Mouse (Mus musculus): ENCODE data around the gene Tmem179b. TPM values are rescaled to one million over a fixed set of nuclear protein-coding genes. Genes with fewer than 3 reads are reported as not detected.
A peak's percentile ranks its signal among the peaks of the same experiment; 100 is the strongest.

Gene Tmem179b
- polyA plus RNA-seq, 1 experiment from 2014 or later = 104 TPM

GRCm38 (mm10) chr19:8803879-8804660 lies 29.8 kb upstream of the Tmem179b start:
- Histone ChIP-seq H3K9me3 (replicated peaks) (no peaks in the 10 kb centered on the region), H3K9ac (no peak overlapping the region), H3K36me3 (peaks cover 42% of the 10 kb centered on the region), H3K4me3 (no peak overlapping the region), H3K4me2 (peak overlapping the region; percentile 81; the same call in 1 of the 2 replicates), H3K27me3 (replicated peaks) (no peaks in the 10 kb centered on the region), H3K27ac (peak overlapping the region; percentile 78), H3K4me1 (peaks cover 30% of the 10 kb centered on the region)
- ATAC-seq = no peak
- WGBS (ENCODE audit: insufficient replicate concordance) = 63% methylated on average over 11 of the region's 11 CpGs

GRCm38 (mm10) chr19:8803204-8803780 lies 29.0 kb upstream of the Tmem179b start:
- ATAC-seq = no peak
- peak overlapping the region; percentile 67 for H3K4me3 ChIP-seq
- WGBS (ENCODE audit: insufficient replicate concordance) = 65% methylated on average over 9 of the region's 9 CpGs
- H3K9me3 ChIP-seq (replicated peaks) = no peaks in the 10 kb centered on the region
- H3K27me3 ChIP-seq (replicated peaks) = no peaks in the 10 kb centered on the region
- peak overlapping the region; percentile 81 for H3K4me2 ChIP-seq
- peak overlapping the region; percentile 34 for H3K9ac ChIP-seq
- peaks cover 35% of the 10 kb centered on the region for H3K4me1 ChIP-seq
- peaks cover 34% of the 10 kb centered on the region for H3K36me3 ChIP-seq
- peak overlapping the region; percentile 78 for H3K27ac ChIP-seq

GRCm38 (mm10) chr19:8802130-8802821 lies 28.0 kb upstream of the Tmem179b start, which contains the start of gene Zbtb3:
Gene Zbtb3, plus strand, starts transcription at chr19:8802555.
- Histone ChIP-seq H3K27me3 (replicated peaks) (no peaks in the 10 kb centered on the region), H3K4me3 (peak within 1 kb of the TSS; percentile 67), H3K4me1 (peaks cover 41% of the 10 kb centered on the region), H3K27ac (peak within 1 kb of the TSS; percentile 83), H3K36me3 (peaks cover 24% of the 10 kb centered on the region), H3K4me2 (peak within 1 kb of the TSS; percentile 81), H3K9ac (peak within 1 kb of the TSS; percentile 68), H3K9me3 (replicated peaks) (no peaks in the 10 kb centered on the region)
- ATAC-seq = peak; percentile 96
- under 1% methylated on average over 30 of the region's 30 CpGs for WGBS (ENCODE audit: insufficient replicate concordance)

GRCm38 (mm10) chr19:8798947-8799315 lies 24.7 kb upstream of the Tmem179b start:
- Histone ChIP-seq H3K4me2 (peak overlapping the region; percentile 81), H3K27ac (no peak overlapping the region), H3K27me3 (replicated peaks) (no peaks in the 10 kb centered on the region), H3K9ac (peak overlapping the region; percentile 74; the same call in 1 of the 2 replicates), H3K4me1 (peaks cover 45% of the 10 kb centered on the region), H3K9me3 (replicated peaks) (no peaks in the 10 kb centered on the region), H3K36me3 (peaks cover 25% of the 10 kb centered on the region), H3K4me3 (peak overlapping the region; percentile 76)
- ATAC-seq = no peak

- H3K36me3 ChIP-seq = peaks cover 30% of the 10 kb centered on the region
- under 1% methylated on average over 25 of the region's 25 CpGs for WGBS (ENCODE audit: insufficient replicate concordance)
- peaks cover 40% of the 10 kb centered on the region for H3K4me1 ChIP-seq
Measured at GRCm38 (mm10) chr19:8798264-8798946, 24.1 kb upstream of the Tmem179b start, which contains the start of gene Polr2g. Gene Polr2g, minus strand, starts transcription at chr19:8798577.

GRCm38 (mm10) chr19:8790171-8790570 lies 15.9 kb upstream of the Tmem179b start:
- Histone ChIP-seq H3K9me3 (replicated peaks) (peaks cover 9% of the 10 kb centered on the region; the same call in 1 of the 2 replicates), H3K27ac (no peak overlapping the region), H3K9ac (no peak overlapping the region), H3K27me3 (replicated peaks) (no peaks in the 10 kb centered on the region), H3K4me1 (peaks cover 12% of the 10 kb centered on the region), H3K4me3 (no peak overlapping the region), H3K4me2 (no peak overlapping the region), H3K36me3 (peaks cover 36% of the 10 kb centered on the region)
- no peak for ATAC-seq
- WGBS (ENCODE audit: insufficient replicate concordance) = 74% methylated on average over 7 of the region's 7 CpGs

More at GRCm38 (mm10) chr19:8798264-8798946, 24.1 kb upstream of the Tmem179b start, which contains the start of gene Polr2g:
- H3K27ac ChIP-seq = peak within 1 kb of the TSS; percentile 72
- peak; percentile 64 for ATAC-seq
- H3K4me2 ChIP-seq = peak within 1 kb of the TSS; percentile 81
- H3K4me3 ChIP-seq = peak within 1 kb of the TSS; percentile 76
- peak within 1 kb of the TSS; percentile 74 for H3K9ac ChIP-seq
- peaks cover 4% of the 10 kb centered on the region; the same call in 1 of the 2 replicates for H3K9me3 ChIP-seq (replicated peaks)
- H3K27me3 ChIP-seq (replicated peaks) = no peaks in the 10 kb centered on the region

GRCm38 (mm10) chr19:8789171-8789570 lies 14.9 kb upstream of the Tmem179b start:
- no peak for ATAC-seq
- Histone ChIP-seq H3K9me3 (replicated peaks) (peaks cover 9% of the 10 kb centered on the region; the same call in 1 of the 2 replicates), H3K9ac (no peak overlapping the region), H3K36me3 (peaks cover 26% of the 10 kb centered on the region), H3K4me1 (peaks cover 17% of the 10 kb centered on the region), H3K4me2 (no peak overlapping the region), H3K27me3 (replicated peaks) (no peaks in the 10 kb centered on the region), H3K27ac (0 out of 2 replicates have a peak overlapping the region, but pooled peaks have one; percentile 7), H3K4me3 (no peak overlapping the region)
- 61% methylated on average over 1 of the region's 1 CpGs for WGBS (ENCODE audit: insufficient replicate concordance)

GRCm38 (mm10) chr19:8788521-8788920 lies 14.3 kb upstream of the Tmem179b start:
- ATAC-seq = no peak
- 0 out of 2 replicates have a peak overlapping the region, but pooled peaks have one; percentile 7 for H3K27ac ChIP-seq
- peaks cover 26% of the 10 kb centered on the region for H3K36me3 ChIP-seq
- H3K9me3 ChIP-seq (replicated peaks) = peaks cover 6% of the 10 kb centered on the region; the same call in 1 of the 2 replicates
- peaks cover 17% of the 10 kb centered on the region for H3K4me1 ChIP-seq
- H3K27me3 ChIP-seq (replicated peaks) = no peaks in the 10 kb centered on the region
- no peak overlapping the region for H3K9ac ChIP-seq
- H3K4me3 ChIP-seq = no peak overlapping the region
- no peak overlapping the region for H3K4me2 ChIP-seq
- 46% methylated on average over 3 of the region's 3 CpGs for WGBS (ENCODE audit: insufficient replicate concordance)

- Histone ChIP-seq H3K27me3 (replicated peaks) (no peaks in the 10 kb centered on the region), H3K4me1 (peaks cover 17% of the 10 kb centered on the region), H3K27ac (peak within 1 kb of the TSS; percentile 82), H3K4me3 (peak within 1 kb of the TSS; percentile 73), H3K9me3 (replicated peaks) (no peaks in the 10 kb centered on the region), H3K9ac (peak within 1 kb of the TSS; percentile 80), H3K4me2 (peak within 1 kb of the TSS; percentile 74), H3K36me3 (peaks cover 35% of the 10 kb centered on the region)
- under 1% methylated on average over 32 of the region's 32 CpGs for WGBS (ENCODE audit: insufficient replicate concordance)
- ATAC-seq = peak; percentile 99
Measured at GRCm38 (mm10) chr19:8786008-8786781, 11.9 kb upstream of the Tmem179b start, which contains the start of gene Taf6l. Gene Taf6l, minus strand, starts transcription at chr19:8786417.

GRCm38 (mm10) chr19:8774951-8775421 lies 719 bp upstream of the Tmem179b start:
- H3K27ac ChIP-seq = peak overlapping the region; percentile 99
- ATAC-seq = no peak
- no peaks in the 10 kb centered on the region for H3K27me3 ChIP-seq (replicated peaks)
- peak overlapping the region; percentile 96 for H3K9ac ChIP-seq
- H3K36me3 ChIP-seq = peaks cover 53% of the 10 kb centered on the region
- peak overlapping the region; percentile 99 for H3K4me2 ChIP-seq
- peaks cover 53% of the 10 kb centered on the region for H3K4me1 ChIP-seq
- no peaks in the 10 kb centered on the region for H3K9me3 ChIP-seq (replicated peaks)
- WGBS (ENCODE audit: insufficient replicate concordance) = 6% methylated on average over 20 of the region's 20 CpGs
- H3K4me3 ChIP-seq = peak overlapping the region; percentile 74
